ENCODE assay signal across 8 mouse cellular contexts in genomic region chr6:135168471-135168870, GRCm38 (mm10). TPM values are rescaled to one million over a fixed set of nuclear protein-coding genes. Genes with fewer than 3 reads are reported as not detected.
DNase-seq lines count a peak whose midpoint lies in the region; ATAC-seq and TF ChIP-seq lines count a peak whose summit lies in the region.

No protein-coding gene starts in this region.

- no peaks in the 10 kb centered on the region for H3K4me1 ChIP-seq in heart, embryonic 16.5 days (ENCODE audit: control insufficient read depth, insufficient read depth, low read length)
- H3K4me1 ChIP-seq in lung, adult 2 months (ENCODE audit: control insufficient read depth, insufficient read depth, low read length) = peaks cover 3% of the 10 kb centered on the region; the same call in 1 of the 2 replicates
- 0 out of 2 replicates have a peak, but pooled peaks cover 10% of the 10 kb centered on the region for H3K4me1 ChIP-seq in stomach, embryonic 15.5 days

- H3K27me3 ChIP-seq in heart, embryonic 16.5 days (ENCODE audit: control insufficient read depth, insufficient read depth, low read length) = no peaks in the 10 kb centered on the region
- no peaks in the 10 kb centered on the region for H3K27me3 ChIP-seq in stomach, embryonic 15.5 days (replicated peaks)

- no peak for ATAC-seq in heart, embryonic 16.5 days (replicated peaks; ENCODE audit: extremely low read depth, insufficient read depth, low FRiP score)
- ATAC-seq in stomach, embryonic 15.5 days (ENCODE audit: insufficient read depth, low FRiP score, low read depth) = no peak
- no peak for ATAC-seq in CD4-positive, CD25-positive, alpha-beta regulatory T cell, adult 4 months

- TF ChIP-seq CTCF in lung, adult 2 months (IDR thresholded peaks at IDR 0.05; ENCODE audit: insufficient read depth, low read length) = no peak

- peak overlapping the region; percentile 66 for H3K4me3 ChIP-seq in heart, embryonic 16.5 days (ENCODE audit: low read length)
- H3K4me3 ChIP-seq in lung, adult 2 months (replicated peaks; ENCODE audit: extremely low read depth, low read depth, low read length) = peak overlapping the region; percentile 99
- peak overlapping the region; percentile 66 for H3K4me3 ChIP-seq in stomach, embryonic 15.5 days (replicated peaks)

- peak; percentile 23 for DNase-seq in adrenal gland, postnatal 14 days
- DNase-seq in adrenal gland, adult 8-10 months = no peak
- DNase-seq in T-cell, adult 2 months (ENCODE audit: low spot score) = peak; percentile 63
- no peak for DNase-seq in lung, adult 2 months
- no peak for DNase-seq in urinary bladder, postnatal 4 days (ENCODE audit: low spot score in 2 of 2)

- H3K36me3 ChIP-seq in heart, embryonic 16.5 days (ENCODE audit: control insufficient read depth, insufficient read depth) = no peaks in the 10 kb centered on the region
- H3K36me3 ChIP-seq in stomach, embryonic 15.5 days = no peaks in the 10 kb centered on the region

- H3K4me2 ChIP-seq in heart, embryonic 16.5 days (ENCODE audit: low read depth, low read length) = peak overlapping the region; percentile 80
- H3K4me2 ChIP-seq in stomach, embryonic 15.5 days = peak overlapping the region; percentile 85

- H3K9me3 ChIP-seq in heart, embryonic 16.5 days (replicated peaks; ENCODE audit: control insufficient read depth, low read length) = no peaks in the 10 kb centered on the region; the same call in 1 of the 2 replicates
- H3K9me3 ChIP-seq in stomach, embryonic 15.5 days = no peaks in the 10 kb centered on the region

- TF ChIP-seq POLR2A in lung, adult 2 months (IDR thresholded peaks at IDR 0.05; ENCODE audit: borderline replicate concordance, extremely low read depth, low read depth, low read length) = no peak

- H3K9ac ChIP-seq in heart, embryonic 16.5 days (ENCODE audit: low read length) = peak overlapping the region; percentile 69
- H3K9ac ChIP-seq in stomach, embryonic 15.5 days = no peak overlapping the region

- WGBS in heart, embryonic 16.5 days = 78% methylated on average over 6 of the region's 6 CpGs
- 78% methylated on average over 6 of the region's 6 CpGs for WGBS in lung, adult 2 months
- WGBS in stomach, embryonic 15.5 days = 79% methylated on average over 6 of the region's 6 CpGs

- no peak overlapping the region for H3K27ac ChIP-seq in heart, embryonic 16.5 days (ENCODE audit: low read length)
- H3K27ac ChIP-seq in stomach, embryonic 15.5 days = peak overlapping the region; percentile 78

RNA-seq across cellular contexts. Expression of gene Fam234b, which starts 29.3 kb away (rescaled TPM):
- 28.7 and 29.4 TPM in 2 replicates for total RNA-seq in adrenal gland, postnatal 14 days (2021)
- 10 to 100 TPM; 26.3 to 39.8 (median 36.7) TPM for total RNA-seq in adrenal gland, adult 8-10 months (2022)
- polyA plus RNA-seq in heart, embryonic 16.5 days (2015; fragmentation: Nextera tagmentation; extraction: Ambion mirVana) = 11.0 and 12.2 TPM in 2 replicates
- 6.3 and 9.2 TPM in 2 replicates for polyA plus RNA-seq in lung, adult 2 months (2012; rRNA removed)
- 29.7 and 34.3 TPM in 2 replicates for polyA plus RNA-seq in stomach, embryonic 15.5 days (2015; fragmentation: Nextera tagmentation; extraction: Ambion mirVana)
- polyA plus RNA-seq in CD4-positive, CD25-positive, alpha-beta regulatory T cell, adult 4 months (2017; shearing (Covaris generic)) = 10 to 100 TPM; 18.0 to 23.1 TPM

RNA-seq across cellular contexts. Expression of gene Hebp1, which starts 29.4 kb away (rescaled TPM):
- total RNA-seq in adrenal gland, postnatal 14 days (2021) = 26.4 and 46.0 TPM in 2 replicates
- 10 to 100 TPM; 13.4 to 37.5 (median 24.8) TPM for total RNA-seq in adrenal gland, adult 8-10 months (2022)
- polyA plus RNA-seq in heart, embryonic 16.5 days (2015; fragmentation: Nextera tagmentation; extraction: Ambion mirVana) = 11.9 and 15.1 TPM in 2 replicates
- 15.4 and 33.8 TPM in 2 replicates for polyA plus RNA-seq in lung, adult 2 months (2012; rRNA removed)
- 27.6 and 32.2 TPM in 2 replicates for polyA plus RNA-seq in stomach, embryonic 15.5 days (2015; fragmentation: Nextera tagmentation; extraction: Ambion mirVana)
- 1 to 10 TPM in 1 of 2 experiments, not detected in 1; 1.0 TPM for polyA plus RNA-seq in CD4-positive, CD25-positive, alpha-beta regulatory T cell, adult 4 months (2017; shearing (Covaris generic))

RNA-seq across cellular contexts. Expression of gene Gprc5d, which starts 50.4 kb away (rescaled TPM):
- not detected in 2 replicates for total RNA-seq in adrenal gland, postnatal 14 days (2021)
- total RNA-seq in adrenal gland, adult 8-10 months (2022) = not detected
- not detected in 2 replicates for polyA plus RNA-seq in heart, embryonic 16.5 days (2015; fragmentation: Nextera tagmentation; extraction: Ambion mirVana)
- polyA plus RNA-seq in lung, adult 2 months (2012; rRNA removed) = 0.17 TPM in 1 of 2 replicates, not detected in the other
- polyA plus RNA-seq in stomach, embryonic 15.5 days (2015; fragmentation: Nextera tagmentation; extraction: Ambion mirVana) = not detected in 2 replicates
- not detected for polyA plus RNA-seq in CD4-positive, CD25-positive, alpha-beta regulatory T cell, adult 4 months (2017; shearing (Covaris generic))

Comparison
In these comparisons a context has a peak if more than half of its experiments do, and no peak if none do; other contexts are left out.
1. DNase-seq: peak in adrenal gland, postnatal 14 days (single experiment) and T-cell, adult 2 months (single experiment); none in adrenal gland, adult 8-10 months (single experiment), lung, adult 2 months (single experiment) and urinary bladder, postnatal 4 days (0 of 2).
2. Peak in every context shown above with its lines, with median percentiles within 50 percentile points of each other: H3K4me3 ChIP-seq.